Mouse (Mus musculus): ENCODE data around the gene B230217C12Rik.

B230217C12Rik gene

GRCm38 (mm10) chr11:97840539-97840954 is at the start of gene B230217C12Rik:
Gene B230217C12Rik (plus strand): TSS chr11:97840780.
- no peak for DNase-seq (ENCODE audit: low spot score)

- DNase-seq (ENCODE audit: low spot score) = peak; percentile 74
Observed at GRCm38 (mm10) chr11:97793165-97793564, 47.4 kb upstream of the B230217C12Rik start.

GRCm38 (mm10) chr11:97796910-97797309 is 43.7 kb upstream of the B230217C12Rik start:
- DNase-seq (ENCODE audit: low spot score) = peak; percentile 79

GRCm38 (mm10) chr11:97797369-97798082 is 43.1 kb upstream of the B230217C12Rik start:
- DNase-seq (ENCODE audit: low spot score) = no peak

GRCm38 (mm10) chr11:97798083-97798435 is 42.5 kb upstream of the B230217C12Rik start:
- no peak for DNase-seq (ENCODE audit: low spot score)

- DNase-seq (ENCODE audit: low spot score) = peak; percentile 91
Observed at GRCm38 (mm10) chr11:97798782-97799145, 41.8 kb upstream of the B230217C12Rik start, which contains the start of gene Lasp1. Gene Lasp1 (plus strand): TSS chr11:97799000.

- peak; percentile 83 for DNase-seq (ENCODE audit: low spot score)
Observed at GRCm38 (mm10) chr11:97799146-97799993, 41.2 kb upstream of the B230217C12Rik start.

GRCm38 (mm10) chr11:97799994-97800690 is 40.4 kb upstream of the B230217C12Rik start:
- peak; percentile 84 for DNase-seq (ENCODE audit: low spot score)

GRCm38 (mm10) chr11:97800691-97801408 is 39.7 kb upstream of the B230217C12Rik start:
- DNase-seq (ENCODE audit: low spot score) = no peak

- peak; percentile 62 for DNase-seq (ENCODE audit: low spot score)
Observed at GRCm38 (mm10) chr11:97801409-97802193, 39.0 kb upstream of the B230217C12Rik start.

GRCm38 (mm10) chr11:97802194-97802470 is 38.4 kb upstream of the B230217C12Rik start:
- DNase-seq (ENCODE audit: low spot score) = no peak

- DNase-seq (ENCODE audit: low spot score) = no peak
Observed at GRCm38 (mm10) chr11:97802495-97802894, 38.1 kb upstream of the B230217C12Rik start.

- DNase-seq (ENCODE audit: low spot score) = no peak
Observed at GRCm38 (mm10) chr11:97803847-97804246, 36.7 kb upstream of the B230217C12Rik start.

GRCm38 (mm10) chr11:97804841-97805661 is 35.5 kb upstream of the B230217C12Rik start:
- DNase-seq (ENCODE audit: low spot score) = no peak

- no peak for DNase-seq (ENCODE audit: low spot score)
Observed at GRCm38 (mm10) chr11:97805662-97806612, 34.6 kb upstream of the B230217C12Rik start.

GRCm38 (mm10) chr11:97806613-97806964 is 34.0 kb upstream of the B230217C12Rik start:
- no peak for DNase-seq (ENCODE audit: low spot score)

GRCm38 (mm10) chr11:97807626-97808025 is 33.0 kb upstream of the B230217C12Rik start:
- DNase-seq (ENCODE audit: low spot score) = no peak

GRCm38 (mm10) chr11:97808093-97808492 is 32.5 kb upstream of the B230217C12Rik start:
- DNase-seq (ENCODE audit: low spot score) = peak; percentile 63

GRCm38 (mm10) chr11:97808621-97809234 is 31.9 kb upstream of the B230217C12Rik start:
- DNase-seq (ENCODE audit: low spot score) = no peak
